Mouse (Mus musculus) heart, embryonic 16.5 days (tissue): ENCODE results near the gene Pparg. TPM values are rescaled to one million over a fixed set of nuclear protein-coding genes. Genes with fewer than 3 reads are reported as not detected.

ENCODE experiments used
- ATAC-seq: fragments of 200-750 bp; cut with Nextera tagmentation; replicated peaks from 2 replicates; pipeline ENCODE4 v1.8.0; 2017; ENCODE audit warnings: moderate number of reproducible peaks; ENCODE audit not compliant: insufficient read depth, low FRiP score; ENCODE audit errors: extremely low read depth
- H3K27ac ChIP-seq: fragments of 300-500 bp; sonication (generic); 2 replicates; pipeline ENCODE4 v1.5.1; 2014; ENCODE audit warnings: mild to moderate bottlenecking, low read length, control low read depth, moderate library complexity
- H3K27me3 ChIP-seq: fragments of 300-500 bp; sonication (generic); 2 replicates; pipeline ENCODE4 v1.6.1; 2014; ENCODE audit warnings: low read length, mixed read lengths; ENCODE audit not compliant: control insufficient read depth, insufficient read depth
- H3K36me3 ChIP-seq: fragments of 300-500 bp; sonication (generic); 2 replicates; pipeline ENCODE4 v1.6.1; 2014; ENCODE audit not compliant: control insufficient read depth, insufficient read depth
- H3K4me1 ChIP-seq: fragments of 300-500 bp; sonication (generic); 2 replicates; pipeline ENCODE4 v1.6.1; 2014; ENCODE audit warnings: low read length, mixed read lengths; ENCODE audit not compliant: control insufficient read depth, insufficient read depth
- H3K4me2 ChIP-seq: fragments of 300-500 bp; sonication (generic); 2 replicates; pipeline ENCODE4 v1.6.1; 2014; ENCODE audit warnings: low read depth, mild to moderate bottlenecking, control low read depth, low read length
- H3K4me3 ChIP-seq: fragments of 300-500 bp; sonication (generic); 2 replicates; pipeline ENCODE4 v1.5.1; 2014; ENCODE audit warnings: mild to moderate bottlenecking, control low read depth, low read length
- H3K9ac ChIP-seq: fragments of 300-500 bp; sonication (generic); 2 replicates; pipeline ENCODE4 v1.6.1; 2014; ENCODE audit warnings: low read length, control low read depth
- H3K9me3 ChIP-seq: fragments of 300-500 bp; sonication (generic); replicated peaks from 2 replicates; pipeline ENCODE4 v1.6.1; 2016; ENCODE audit warnings: low read length; ENCODE audit not compliant: control insufficient read depth
- WGBS: fragments of 180-500 bp; shearing (Covaris S2); extraction: QIAGEN DNeasy Blood & Tissue Kit; methylation state at CpG from one replicate; pipeline ENCODE4 v1.1.7; 2014; 5-methylcytosine and 5-hydroxymethylcytosine counted together
- polyA plus RNA-seq: library from polyadenylated mRNA; unstranded; fragments of >200 nt; fragmentation: Nextera tagmentation; extraction: Ambion mirVana; gene quantifications from 2 replicates; pipeline ENCODE4 v1.2.1, GENCODE M21; 2015

The Pparg gene
- polyA plus RNA-seq, 1 experiment from 2014 or later, result 4.0 TPM

DNA sequence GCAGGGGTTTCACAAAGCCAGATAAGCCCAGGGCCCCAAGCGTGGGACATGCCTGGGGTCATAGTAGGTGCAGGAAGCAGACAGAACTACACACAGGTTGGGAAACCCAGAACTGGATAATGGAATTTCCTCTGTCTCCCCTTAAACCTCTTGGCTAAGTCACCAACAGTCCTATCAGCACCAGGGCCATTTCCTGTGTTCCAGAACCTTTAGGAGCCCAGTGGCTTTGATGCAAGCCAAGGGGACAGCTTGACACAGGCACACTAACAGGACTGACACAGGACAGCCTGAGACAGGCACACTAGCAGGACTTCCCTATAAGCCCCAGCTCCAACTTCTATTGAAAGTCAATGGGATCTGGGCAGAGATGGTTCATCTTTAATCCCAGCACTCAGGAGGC is 161.2 kb downstream of the Pparg start:
- Histone ChIP-seq H3K27ac (peak overlapping the region; percentile 41; the same call in 1 of the 2 replicates), H3K9ac (no peak overlapping the region), H3K9me3 (no peaks in the 10 kb centered on the region), H3K4me3 (no peak overlapping the region), H3K4me2 (no peak overlapping the region), H3K36me3 (no peaks in the 10 kb centered on the region), H3K4me1 (peaks cover 7% of the 10 kb centered on the region), H3K27me3 (peaks cover 2% of the 10 kb centered on the region; the same call in 1 of the 2 replicates)
- WGBS, result 48% methylated on average over 1 of the region's 1 CpGs
- ATAC-seq, result no peak

DNA sequence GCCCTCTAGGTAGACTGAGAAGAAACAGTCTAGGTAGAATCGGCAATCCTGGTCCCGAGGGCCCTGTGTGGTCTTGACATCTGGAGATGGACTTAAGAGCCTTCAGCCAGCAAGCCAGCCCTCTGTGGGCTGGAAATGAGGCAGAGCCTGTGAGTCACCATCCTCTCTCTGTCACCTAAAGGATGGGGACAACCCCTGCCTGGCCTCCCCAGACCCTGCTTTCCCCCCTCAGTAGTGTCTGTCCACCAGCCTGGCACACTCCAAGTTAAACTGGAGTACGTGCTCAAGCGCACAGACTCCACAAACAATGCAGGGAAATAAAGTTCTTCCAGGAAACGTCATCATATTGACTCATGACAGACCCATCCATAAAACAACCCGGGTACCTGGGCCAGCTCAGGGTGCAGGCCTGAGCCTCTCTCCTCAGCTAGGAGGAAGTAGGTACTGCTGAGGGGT is 162.0 kb downstream of the Pparg start:
- Histone ChIP-seq H3K4me2 (no peak overlapping the region), H3K4me3 (no peak overlapping the region), H3K36me3 (no peaks in the 10 kb centered on the region), H3K27ac (peak overlapping the region; percentile 58), H3K9me3 (no peaks in the 10 kb centered on the region), H3K9ac (no peak overlapping the region), H3K27me3 (peaks cover 2% of the 10 kb centered on the region; the same call in 1 of the 2 replicates), H3K4me1 (peaks cover 7% of the 10 kb centered on the region)
- peak; percentile 43 for ATAC-seq
- 56% methylated on average over 6 of the region's 6 CpGs for WGBS

DNA sequence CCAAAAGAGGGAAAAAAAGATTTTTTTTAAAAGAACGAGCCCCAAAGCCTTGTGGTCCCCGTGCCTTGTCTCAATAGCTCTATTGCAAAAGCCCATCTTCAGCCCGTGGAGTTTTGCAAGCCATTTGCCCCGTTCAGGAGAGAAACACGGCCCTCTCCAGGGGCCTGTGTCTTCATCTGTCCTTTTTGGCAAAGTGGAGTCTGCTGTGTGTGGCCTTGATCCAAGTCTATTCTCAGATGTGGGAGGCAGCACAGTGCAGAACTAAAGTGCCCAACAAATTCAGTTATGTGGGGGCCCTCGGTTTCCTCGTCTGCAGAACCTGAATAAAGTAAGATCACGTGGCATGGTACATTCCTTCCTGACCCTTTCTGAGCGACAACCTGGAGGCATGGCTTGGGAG is 162.4 kb downstream of the Pparg start:
- 0 out of 2 replicates have a peak overlapping the region, but pooled peaks have one; percentile 18 for H3K9ac ChIP-seq
- H3K4me3 ChIP-seq, result no peak overlapping the region
- H3K27ac ChIP-seq, result peak overlapping the region; percentile 58
- H3K36me3 ChIP-seq, result no peaks in the 10 kb centered on the region
- no peaks in the 10 kb centered on the region for H3K9me3 ChIP-seq
- peaks cover 7% of the 10 kb centered on the region for H3K4me1 ChIP-seq
- H3K4me2 ChIP-seq, result no peak overlapping the region
- ATAC-seq, result no peak
- H3K27me3 ChIP-seq, result peaks cover 2% of the 10 kb centered on the region; the same call in 1 of the 2 replicates
- WGBS, result 44% methylated on average over 9 of the region's 9 CpGs

DNA sequence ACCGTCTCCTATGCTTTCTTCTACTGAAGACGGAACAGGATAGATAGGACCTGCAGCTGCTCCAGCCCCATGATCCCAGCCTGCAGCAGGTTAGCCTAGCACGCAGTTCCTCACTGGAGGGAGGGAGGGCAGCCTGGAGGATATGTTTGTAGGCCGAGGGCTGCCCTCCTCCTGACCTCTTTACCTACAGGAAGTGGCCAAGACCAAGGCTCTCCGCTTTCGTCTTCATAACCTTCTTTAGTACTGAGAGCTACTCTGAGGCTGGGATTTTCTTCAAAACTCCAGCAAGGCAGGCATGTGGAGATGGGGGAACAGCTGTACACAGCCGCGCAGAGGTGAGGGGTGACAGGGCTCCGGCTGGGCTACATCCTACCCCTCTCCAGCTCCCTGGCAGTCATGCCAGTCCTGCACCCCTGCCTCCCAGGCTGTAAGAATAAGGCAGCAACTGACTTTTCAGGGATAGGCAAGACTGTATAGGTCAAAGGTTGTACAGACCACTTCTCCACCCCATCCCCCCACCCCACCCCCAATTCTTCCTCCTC is 163.8 kb downstream of the Pparg start:
- H3K27me3 ChIP-seq, result peaks cover 2% of the 10 kb centered on the region; the same call in 1 of the 2 replicates
- 67% methylated on average over 9 of the region's 9 CpGs for WGBS
- no peaks in the 10 kb centered on the region for H3K9me3 ChIP-seq
- no peak overlapping the region for H3K4me3 ChIP-seq
- H3K9ac ChIP-seq, result no peak overlapping the region
- H3K4me1 ChIP-seq, result peaks cover 7% of the 10 kb centered on the region
- H3K36me3 ChIP-seq, result no peaks in the 10 kb centered on the region
- ATAC-seq, result no peak
- no peak overlapping the region for H3K27ac ChIP-seq
- no peak overlapping the region for H3K4me2 ChIP-seq

DNA sequence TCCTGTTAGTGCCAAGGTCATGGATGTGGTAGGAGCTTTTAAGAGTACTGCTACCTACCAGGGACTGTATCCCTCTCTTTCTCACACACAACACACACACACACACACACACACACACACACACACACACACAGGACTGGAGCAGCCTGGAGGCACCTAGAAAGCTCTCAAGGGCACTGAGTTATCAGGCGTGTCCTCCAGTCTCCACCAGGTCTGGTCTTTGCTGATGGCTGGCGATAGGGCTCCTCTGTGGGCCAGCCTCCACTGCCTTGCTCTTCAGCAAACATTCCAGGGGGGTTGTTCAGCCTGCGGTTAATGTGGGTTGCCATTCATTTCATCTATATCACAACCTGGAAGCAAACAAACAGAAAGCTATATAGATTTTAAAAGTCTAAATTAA is 166.7 kb downstream of the Pparg start:
- 74% methylated on average over 3 of the region's 3 CpGs for WGBS
- H3K27ac ChIP-seq, result no peak overlapping the region
- no peak overlapping the region for H3K9ac ChIP-seq
- peaks cover 7% of the 10 kb centered on the region for H3K4me1 ChIP-seq
- H3K27me3 ChIP-seq, result no peaks in the 10 kb centered on the region
- no peak overlapping the region for H3K4me3 ChIP-seq
- H3K36me3 ChIP-seq, result no peaks in the 10 kb centered on the region
- ATAC-seq, result no peak
- H3K4me2 ChIP-seq, result no peak overlapping the region
- H3K9me3 ChIP-seq, result no peaks in the 10 kb centered on the region

DNA sequence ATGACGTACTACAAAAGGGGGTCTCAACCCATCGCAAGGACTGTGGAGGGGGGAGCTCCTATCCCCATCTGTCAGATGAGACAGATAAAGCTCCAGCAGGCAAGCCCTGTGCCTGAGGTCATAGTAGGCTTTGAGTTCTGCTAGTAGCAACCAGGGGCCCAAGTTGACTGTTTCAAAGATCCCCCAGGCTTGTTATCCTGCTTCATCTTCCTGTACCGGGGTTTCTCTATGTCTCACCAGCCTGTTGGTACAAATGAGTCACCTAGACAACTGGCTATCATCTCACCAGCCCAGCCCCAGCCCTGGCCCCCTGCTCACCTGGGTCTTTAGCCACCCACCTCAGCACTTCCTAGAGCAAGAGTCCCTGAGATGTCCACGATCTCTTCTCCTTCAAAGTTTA is 167.6 kb downstream of the Pparg start:
- Histone ChIP-seq H3K4me2 (no peak overlapping the region), H3K36me3 (no peaks in the 10 kb centered on the region), H3K9me3 (no peaks in the 10 kb centered on the region), H3K9ac (no peak overlapping the region), H3K27me3 (no peaks in the 10 kb centered on the region), H3K4me1 (peaks cover 4% of the 10 kb centered on the region), H3K27ac (no peak overlapping the region), H3K4me3 (no peak overlapping the region)
- no peak for ATAC-seq
- 78% methylated on average over 4 of the region's 4 CpGs for WGBS

DNA sequence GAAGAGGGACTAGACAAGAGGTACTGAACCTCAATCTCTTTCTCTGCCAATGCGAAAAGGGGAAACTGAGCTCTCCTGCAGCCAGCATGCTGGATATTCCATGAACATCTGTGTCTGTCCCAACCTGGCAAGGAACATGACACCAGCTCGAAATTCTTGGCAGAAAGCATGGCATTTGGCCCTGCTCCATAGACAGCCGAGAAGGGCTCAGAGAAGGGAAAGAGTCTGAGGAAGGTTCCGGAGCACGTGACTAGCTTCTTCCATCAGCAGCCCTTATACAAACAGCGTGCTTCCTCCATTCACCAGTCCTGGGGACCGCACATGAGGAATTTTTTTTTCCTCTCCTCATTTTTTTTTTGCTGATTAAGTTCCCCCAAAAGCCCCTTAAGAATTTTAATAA is 173.9 kb downstream of the Pparg start:
- Histone ChIP-seq H3K4me3 (no peak overlapping the region), H3K36me3 (no peaks in the 10 kb centered on the region), H3K27ac (no peak overlapping the region), H3K4me2 (no peak overlapping the region), H3K9me3 (no peaks in the 10 kb centered on the region), H3K27me3 (no peaks in the 10 kb centered on the region), H3K9ac (no peak overlapping the region), H3K4me1 (peaks cover 6% of the 10 kb centered on the region; the same call in 1 of the 2 replicates)
- no peak for ATAC-seq
- 53% methylated on average over 7 of the region's 7 CpGs for WGBS

DNA sequence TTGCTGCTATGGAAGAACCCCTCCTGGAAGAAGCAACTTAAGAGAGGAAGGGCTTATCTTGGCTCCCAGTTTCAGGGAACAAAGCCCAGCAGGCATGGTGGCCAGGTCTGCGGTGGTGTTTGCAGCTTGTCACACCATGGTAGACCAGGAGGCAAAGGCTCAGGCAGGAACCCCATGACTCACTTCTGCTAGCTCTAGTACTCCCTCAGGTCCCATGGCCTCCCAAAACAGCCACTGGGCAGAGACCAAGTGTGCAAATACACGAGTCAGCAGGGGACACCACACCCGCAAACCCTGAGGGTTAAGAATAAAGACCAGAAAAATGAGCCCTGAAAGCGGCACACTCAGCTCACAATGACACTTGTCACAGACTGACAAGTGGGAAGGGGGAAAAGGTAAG is 175.4 kb downstream of the Pparg start:
- 79% methylated on average over 4 of the region's 4 CpGs for WGBS
- Histone ChIP-seq H3K4me3 (no peak overlapping the region), H3K4me1 (peaks cover 6% of the 10 kb centered on the region; the same call in 1 of the 2 replicates), H3K36me3 (no peaks in the 10 kb centered on the region), H3K9ac (no peak overlapping the region), H3K27me3 (no peaks in the 10 kb centered on the region), H3K4me2 (no peak overlapping the region), H3K27ac (no peak overlapping the region), H3K9me3 (no peaks in the 10 kb centered on the region)
- ATAC-seq, result no peak

DNA sequence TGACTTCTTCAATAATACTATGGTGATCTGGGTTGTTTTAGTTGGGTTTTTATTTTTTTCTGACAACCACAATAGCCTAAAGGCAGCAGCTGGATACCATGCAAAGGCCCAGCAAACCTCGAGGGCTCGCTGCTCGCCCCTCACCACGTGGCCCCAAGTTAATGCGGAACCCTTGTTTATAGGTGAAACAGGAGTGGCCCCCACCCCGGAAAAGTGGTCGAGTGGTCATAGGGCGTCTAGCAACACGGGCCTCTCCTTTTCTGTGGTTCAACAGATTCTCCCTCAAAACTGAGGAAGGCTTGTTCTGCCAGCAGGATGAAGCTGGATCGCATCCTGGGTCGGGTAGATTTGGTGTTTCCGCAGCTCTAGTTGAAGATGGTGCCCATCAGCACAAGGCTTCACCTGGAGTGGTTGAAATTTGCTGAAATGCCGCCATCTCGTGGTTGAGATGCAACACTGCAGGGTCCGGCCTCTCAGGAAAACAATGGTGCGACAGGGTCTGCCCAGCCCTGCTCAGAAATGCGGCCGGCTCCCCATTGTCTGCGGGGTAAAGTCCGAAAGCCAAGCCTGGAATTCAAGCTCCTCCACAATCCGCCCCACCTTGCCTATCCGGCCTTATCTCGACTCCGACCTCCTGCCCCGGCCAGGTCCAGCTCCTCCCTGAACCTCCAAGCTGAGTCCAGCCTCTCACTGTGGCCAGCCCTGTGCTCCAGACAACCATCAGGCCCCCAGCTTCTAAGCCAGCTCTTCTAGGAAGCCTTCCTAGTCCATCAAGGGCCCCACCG is 178.1 kb downstream of the Pparg start:
- peak overlapping the region; percentile 67 for H3K9ac ChIP-seq
- peak overlapping the region; percentile 67 for H3K4me2 ChIP-seq
- peak overlapping the region; percentile 34 for H3K4me3 ChIP-seq
- H3K27me3 ChIP-seq, result no peaks in the 10 kb centered on the region
- H3K4me1 ChIP-seq, result peaks cover 12% of the 10 kb centered on the region
- no peaks in the 10 kb centered on the region for H3K36me3 ChIP-seq
- H3K27ac ChIP-seq, result no peak overlapping the region
- WGBS, result 20% methylated on average over 26 of the region's 26 CpGs
- H3K9me3 ChIP-seq, result no peaks in the 10 kb centered on the region
- ATAC-seq, result peak; percentile 58; the same call in 1 of the 2 replicates
